ENCODE assay signal across 23 mouse cellular contexts in the genomic region with DNA sequence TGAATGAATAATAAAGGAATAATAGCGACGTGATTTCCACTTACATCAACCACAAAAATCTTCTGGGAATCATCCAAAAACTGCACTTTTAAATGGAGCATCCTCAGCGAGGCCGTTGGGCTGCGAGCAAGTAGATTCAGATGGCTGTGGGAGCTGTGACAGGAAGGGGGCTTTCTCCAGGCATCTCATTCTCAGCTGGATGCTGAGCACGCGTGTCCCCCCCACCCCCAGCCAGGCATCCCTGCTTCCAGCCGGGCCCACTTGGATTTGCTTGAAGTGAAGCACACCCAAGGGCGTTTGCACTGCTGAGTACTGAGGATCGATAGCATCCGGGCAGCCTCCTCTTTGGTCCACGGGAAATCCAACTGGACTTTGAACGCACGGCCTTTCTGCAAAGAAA. TPM values are rescaled to one million over a fixed set of nuclear protein-coding genes. Genes with fewer than 3 reads are reported as not detected.
"Had no signal": no experiment of that assay in that cellular context is flagged by ENCODE, and none has a peak within 500 bp of the region (broad histone marks: within the 10 kb centered on the region; RNA-seq: fewer than 3 reads in every experiment).

TSS of gene Frmd7 (minus strand) at position 101 of the 400 bp plus-strand sequence.

- DNase-seq: kidney, adult 8-10 months; kidney, postnatal 10 days; kidney, postnatal 36 days; liver; lung, adult 2 months; lung, postnatal 14 days; retina, postnatal 1 day; right cerebral cortex, postnatal 25 days; thymus, adult 18-20 months; thymus, postnatal 36 days had no signal

- H3K36me3 ChIP-seq: kidney, embryonic 15.5 days; limb, embryonic 10.5 days; limb, embryonic 13.5 days; liver, embryonic 15.5 days; midbrain, embryonic 12.5 days; midbrain, embryonic 15.5 days; neural tube, embryonic 12.5 days; neural tube, embryonic 15.5 days had no signal

- H3K9ac ChIP-seq: kidney, embryonic 15.5 days; limb, embryonic 13.5 days; liver, embryonic 15.5 days; midbrain, embryonic 12.5 days; midbrain, embryonic 15.5 days; neural tube, embryonic 12.5 days; neural tube, embryonic 15.5 days had no signal

- H3K27ac ChIP-seq: kidney, embryonic 15.5 days; limb, embryonic 10.5 days; limb, embryonic 13.5 days; liver, embryonic 15.5 days; macrophage; midbrain, embryonic 12.5 days; midbrain, embryonic 15.5 days; neural tube, embryonic 12.5 days; neural tube, embryonic 15.5 days; stomach, postnatal 0 days had no signal

- H3K4me2 ChIP-seq: kidney, embryonic 15.5 days; limb, embryonic 13.5 days; liver, embryonic 15.5 days; midbrain, embryonic 12.5 days; midbrain, embryonic 15.5 days; neural tube, embryonic 12.5 days; neural tube, embryonic 15.5 days had no signal

- H3K27me3 ChIP-seq: liver, embryonic 15.5 days; midbrain, embryonic 12.5 days; midbrain, embryonic 15.5 days; neural tube, embryonic 12.5 days; neural tube, embryonic 15.5 days had no signal

- H3K4me3 ChIP-seq: kidney, embryonic 15.5 days; limb, embryonic 10.5 days; limb, embryonic 13.5 days; liver, embryonic 15.5 days; midbrain, embryonic 12.5 days; midbrain, embryonic 15.5 days; neural tube, embryonic 12.5 days; neural tube, embryonic 15.5 days had no signal

- ATAC-seq: intestine, postnatal 0 days; midbrain, embryonic 15.5 days had no signal

- H3K4me1 ChIP-seq: kidney, embryonic 15.5 days; limb, embryonic 10.5 days; limb, embryonic 13.5 days; liver, embryonic 15.5 days; midbrain, embryonic 12.5 days; midbrain, embryonic 15.5 days; neural tube, embryonic 12.5 days; neural tube, embryonic 15.5 days had no signal

- H3K9me3 ChIP-seq: kidney, embryonic 15.5 days; limb, embryonic 10.5 days; limb, embryonic 13.5 days; liver, embryonic 15.5 days; midbrain, embryonic 12.5 days; midbrain, embryonic 15.5 days; neural tube, embryonic 12.5 days; neural tube, embryonic 15.5 days had no signal

RNA-seq across cellular contexts. Expression of gene Frmd7, which starts in this region (rescaled TPM):
- total RNA-seq: megakaryocyte, adult 5-6 weeks had no signal
- polyA plus RNA-seq: liver, embryonic 15.5 days; macrophage; midbrain, embryonic 12.5 days; stomach, embryonic 14.5 days; stomach, postnatal 0 days had no signal
